Mouse (Mus musculus) yolk sac, embryonic 10.5 days (tissue): ENCODE data around the gene Slc25a19.
"Not testable (repeated sequence)": the region's sequence is repeated elsewhere in the genome, so short reads cannot be mapped to it uniquely, and the experiment has no call there.

Source experiments
- DNase-seq: peaks from one replicate; pipeline ENCODE4 v3.0.0-alpha.2; 2017; ENCODE audit warnings: low spot score

The Slc25a19 gene

GRCm38 (mm10) chr11:115627705-115628464 is at the start of gene Slc25a19:
Gene Slc25a19 (minus strand): TSS chr11:115628295.
- DNase-seq = peak; percentile 99

GRCm38 (mm10) chr11:115677511-115677910 is 49.4 kb upstream of the Slc25a19 start:
- no peak for DNase-seq

- DNase-seq = no peak
Measured at GRCm38 (mm10) chr11:115676738-115677137, 48.6 kb upstream of the Slc25a19 start.

GRCm38 (mm10) chr11:115674235-115674865 is 46.3 kb upstream of the Slc25a19 start:
- no peak for DNase-seq

- no peak for DNase-seq
Measured at GRCm38 (mm10) chr11:115673471-115674234, 45.6 kb upstream of the Slc25a19 start.

- no peak for DNase-seq
Measured at GRCm38 (mm10) chr11:115672226-115672987, 44.3 kb upstream of the Slc25a19 start.

GRCm38 (mm10) chr11:115670451-115671050 is 42.5 kb upstream of the Slc25a19 start:
- no peak for DNase-seq

- DNase-seq = no peak
Measured at GRCm38 (mm10) chr11:115663676-115664335, 35.7 kb upstream of the Slc25a19 start.

- no peak for DNase-seq
Measured at GRCm38 (mm10) chr11:115660376-115660775, 32.3 kb upstream of the Slc25a19 start.

GRCm38 (mm10) chr11:115658521-115658920 is 30.4 kb upstream of the Slc25a19 start:
- no peak for DNase-seq

GRCm38 (mm10) chr11:115654128-115654527 is 26.0 kb upstream of the Slc25a19 start:
- no peak for DNase-seq

- no peak for DNase-seq
Measured at GRCm38 (mm10) chr11:115653194-115653593, 25.1 kb upstream of the Slc25a19 start.

GRCm38 (mm10) chr11:115651680-115652079 is 23.6 kb upstream of the Slc25a19 start:
- DNase-seq = no peak

- DNase-seq = no peak
Measured at GRCm38 (mm10) chr11:115649706-115650105, 21.6 kb upstream of the Slc25a19 start.

GRCm38 (mm10) chr11:115647459-115647858 is 19.4 kb upstream of the Slc25a19 start:
- DNase-seq = peak; percentile 26

- no peak for DNase-seq
Measured at GRCm38 (mm10) chr11:115646439-115646838, 18.3 kb upstream of the Slc25a19 start.

GRCm38 (mm10) chr11:115645498-115645897 is 17.4 kb upstream of the Slc25a19 start:
- DNase-seq = not testable (repeated sequence)

GRCm38 (mm10) chr11:115644308-115644707 is 16.2 kb upstream of the Slc25a19 start:
- DNase-seq = no peak

GRCm38 (mm10) chr11:115643265-115643664 is 15.2 kb upstream of the Slc25a19 start:
- no peak for DNase-seq

- no peak for DNase-seq
Measured at GRCm38 (mm10) chr11:115642705-115643104, 14.6 kb upstream of the Slc25a19 start.

- DNase-seq = no peak
Measured at GRCm38 (mm10) chr11:115641664-115642036, 13.6 kb upstream of the Slc25a19 start.
